Mouse (Mus musculus): ENCODE measurements around the gene Plcb2.

DNA sequence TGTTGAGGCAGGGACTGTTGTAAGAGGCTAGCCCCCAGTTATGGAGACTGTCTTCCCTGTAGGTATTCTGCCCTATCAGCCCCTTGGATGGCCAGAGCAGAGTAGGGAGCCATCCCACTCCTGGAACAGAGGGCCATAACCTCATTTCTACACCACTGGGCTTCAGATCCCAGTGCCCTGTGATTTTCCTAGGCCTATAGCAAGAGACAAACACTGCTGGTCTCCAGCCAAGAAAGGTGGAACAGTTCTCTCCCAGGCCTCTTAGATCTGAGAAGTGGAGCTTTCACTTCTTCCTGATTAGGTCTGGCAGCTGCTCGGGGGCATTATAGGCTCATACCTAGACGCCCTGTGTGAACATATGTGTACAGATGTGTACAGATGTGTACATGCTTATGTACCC lies 48.1 kb upstream of the Plcb2 start:
- TF ChIP-seq POU5F1 (IDR thresholded peaks at IDR 0.05; ENCODE audit: borderline replicate concordance, low read length) = no peak
- no peak for TF ChIP-seq CTCF (conservative IDR thresholded peaks at IDR 0.05; ENCODE audit: low read length)
